8 mouse cellular contexts compared by ENCODE assay signal in genomic region chr9:121286325-121286901, GRCm38 (mm10). TPM values are rescaled to one million over a fixed set of nuclear protein-coding genes. Genes with fewer than 3 reads are reported as not detected.
DNase-seq lines count a peak whose midpoint lies in the region; ATAC-seq lines count a peak whose summit lies in the region.

No protein-coding gene starts in this region.

- H3K9me3 ChIP-seq in megakaryocyte, embryonic 14.5 days: peaks cover 35% of the 10 kb centered on the region
- H3K9me3 ChIP-seq in forebrain, embryonic 13.5 days (replicated peaks): peaks cover 14% of the 10 kb centered on the region
- peaks cover 5% of the 10 kb centered on the region; the same call in 1 of the 2 replicates for H3K9me3 ChIP-seq in liver, embryonic 11.5 days (ENCODE audit: control insufficient read depth, low read length)
- H3K9me3 ChIP-seq in stomach, embryonic 15.5 days: no peaks in the 10 kb centered on the region

- no peak overlapping the region for H3K27ac ChIP-seq in forebrain, embryonic 13.5 days
- H3K27ac ChIP-seq in liver, embryonic 11.5 days (ENCODE audit: low read depth, low read length): peak overlapping the region; percentile 78
- H3K27ac ChIP-seq in stomach, embryonic 15.5 days: no peak overlapping the region; the same call in 1 of the 2 replicates

- 78% methylated on average over 3 of the region's 3 CpGs for WGBS in forebrain, embryonic 13.5 days
- WGBS in liver, embryonic 11.5 days: 52% methylated on average over 3 of the region's 3 CpGs
- 80% methylated on average over 3 of the region's 3 CpGs for WGBS in stomach, embryonic 15.5 days

- peaks cover 14% of the 10 kb centered on the region for H3K27me3 ChIP-seq in megakaryocyte, embryonic 14.5 days (replicated peaks)
- 0 out of 2 replicates have a peak, but pooled peaks cover 3% of the 10 kb centered on the region for H3K27me3 ChIP-seq in forebrain, embryonic 13.5 days
- no peaks in the 10 kb centered on the region for H3K27me3 ChIP-seq in liver, embryonic 11.5 days (replicated peaks; ENCODE audit: control insufficient read depth, insufficient read depth, low read length)
- H3K27me3 ChIP-seq in stomach, embryonic 15.5 days (replicated peaks): no peaks in the 10 kb centered on the region

- no peak for DNase-seq in liver, embryonic 11.5 days (ENCODE audit: low spot score)
- no peak for DNase-seq in frontal cortex, postnatal 10 days (ENCODE audit: low spot score in 2 of 2)
- DNase-seq in embryo, embryonic 10.5 days (ENCODE audit: low spot score): no peak
- DNase-seq in retina, embryonic 14.5 days (ENCODE audit: low spot score): no peak

- H3K4me2 ChIP-seq in forebrain, embryonic 13.5 days: peak overlapping the region; percentile 63
- H3K4me2 ChIP-seq in liver, embryonic 11.5 days: peak overlapping the region; percentile 61
- peak overlapping the region; percentile 65 for H3K4me2 ChIP-seq in stomach, embryonic 15.5 days

- ATAC-seq in megakaryocyte, adult 5-6 weeks (ENCODE audit: poor library complexity, severe bottlenecking): no peak
- no peak for ATAC-seq in forebrain, embryonic 13.5 days
- ATAC-seq in liver, embryonic 11.5 days (replicated peaks; ENCODE audit: low FRiP score): peak; percentile 87
- ATAC-seq in stomach, embryonic 15.5 days (ENCODE audit: insufficient read depth, low FRiP score, low read depth): peak; percentile 52; the same call in 1 of the 2 replicates

- H3K36me3 ChIP-seq in megakaryocyte, embryonic 14.5 days (replicated peaks; ENCODE audit: low read length): no peaks in the 10 kb centered on the region
- peaks cover 10% of the 10 kb centered on the region; the same call in 1 of the 2 replicates for H3K36me3 ChIP-seq in forebrain, embryonic 13.5 days (ENCODE audit: poor library complexity, severe bottlenecking)
- no peaks in the 10 kb centered on the region for H3K36me3 ChIP-seq in liver, embryonic 11.5 days (ENCODE audit: control insufficient read depth, insufficient read depth, low read length)
- no peaks in the 10 kb centered on the region for H3K36me3 ChIP-seq in stomach, embryonic 15.5 days

- H3K9ac ChIP-seq in forebrain, embryonic 13.5 days: peak overlapping the region; percentile 62; the same call in 1 of the 2 replicates
- H3K9ac ChIP-seq in liver, embryonic 11.5 days (ENCODE audit: low read depth, low read length): peak overlapping the region; percentile 32
- H3K9ac ChIP-seq in stomach, embryonic 15.5 days: no peak overlapping the region

- peak overlapping the region; percentile 88 for H3K4me3 ChIP-seq in megakaryocyte, embryonic 14.5 days (replicated peaks)
- peak overlapping the region; percentile 44 for H3K4me3 ChIP-seq in forebrain, embryonic 13.5 days
- peak overlapping the region; percentile 40 for H3K4me3 ChIP-seq in liver, embryonic 11.5 days (ENCODE audit: low read depth, low read length)
- H3K4me3 ChIP-seq in stomach, embryonic 15.5 days (replicated peaks): peak overlapping the region; percentile 47

- peaks cover 16% of the 10 kb centered on the region for H3K4me1 ChIP-seq in megakaryocyte, embryonic 14.5 days
- 0 out of 2 replicates have a peak, but pooled peaks cover 5% of the 10 kb centered on the region for H3K4me1 ChIP-seq in forebrain, embryonic 13.5 days
- peaks cover 7% of the 10 kb centered on the region for H3K4me1 ChIP-seq in liver, embryonic 11.5 days (replicated peaks; ENCODE audit: control insufficient read depth, insufficient read depth, low read length)
- H3K4me1 ChIP-seq in stomach, embryonic 15.5 days: peaks cover 3% of the 10 kb centered on the region; the same call in 1 of the 2 replicates

RNA-seq across cellular contexts. Expression of gene Ulk4, which starts 9.4 kb away (rescaled TPM):
- not detected in 2 replicates for polyA plus RNA-seq in megakaryocyte, embryonic 14.5 days (2012; ENCODE audit: insufficient read depth, low replicate concordance)
- total RNA-seq in megakaryocyte, adult 5-6 weeks (2015): 0.20 TPM in 1 of 2 replicates, not detected in the other
- 0.12 and 1.0 TPM in 2 replicates for total RNA-seq in megakaryocyte, adult 5-6 weeks (2017)
- polyA plus RNA-seq in forebrain, embryonic 13.5 days (2015; fragmentation: Nextera tagmentation; extraction: Ambion mirVana): 164 and 177 TPM in 2 replicates
- polyA plus RNA-seq in liver, embryonic 11.5 days (2014; fragmentation: Nextera tagmentation; extraction: Ambion mirVana): 75.1 and 77.3 TPM in 2 replicates
- polyA plus RNA-seq in stomach, embryonic 15.5 days (2015; fragmentation: Nextera tagmentation; extraction: Ambion mirVana): 153 and 179 TPM in 2 replicates

RNA-seq across cellular contexts. Expression of gene Trak1, which starts 10.9 kb away (rescaled TPM):
- polyA plus RNA-seq in megakaryocyte, embryonic 14.5 days (2012; ENCODE audit: insufficient read depth, low replicate concordance): 5.1 and 9.7 TPM in 2 replicates
- 23.2 and 25.0 TPM in 2 replicates for total RNA-seq in megakaryocyte, adult 5-6 weeks (2015)
- 20.0 and 22.0 TPM in 2 replicates for total RNA-seq in megakaryocyte, adult 5-6 weeks (2017)
- polyA plus RNA-seq in forebrain, embryonic 13.5 days (2015; fragmentation: Nextera tagmentation; extraction: Ambion mirVana): 49.7 and 49.9 TPM in 2 replicates
- 11.2 and 13.1 TPM in 2 replicates for polyA plus RNA-seq in liver, embryonic 11.5 days (2014; fragmentation: Nextera tagmentation; extraction: Ambion mirVana)
- polyA plus RNA-seq in stomach, embryonic 15.5 days (2015; fragmentation: Nextera tagmentation; extraction: Ambion mirVana): 20.7 and 21.3 TPM in 2 replicates

Comparison
In these comparisons a context has a peak if more than half of its experiments do, and no peak if none do; other contexts are left out.
1. ATAC-seq: peak in liver, embryonic 11.5 days (single experiment) and stomach, embryonic 15.5 days (single experiment); none in megakaryocyte, adult 5-6 weeks (single experiment) and forebrain, embryonic 13.5 days (single experiment).
2. RNA of gene Ulk4, which starts 9.4 kb away (polyA plus RNA-seq): 153 to 179 TPM in stomach, embryonic 15.5 days, 164 to 177 TPM in forebrain, embryonic 13.5 days and 75.1 to 77.3 TPM in liver, embryonic 11.5 days; not detected in megakaryocyte, embryonic 14.5 days; every median in the first group is over 10 times any median in the second.
3. Peak in every context shown above with its lines, with median percentiles within 50 percentile points of each other: H3K4me3 ChIP-seq and H3K4me2 ChIP-seq.